Mouse (Mus musculus): Measurements from ENCODE around the gene Nf1. TPM values are rescaled to one million over a fixed set of nuclear protein-coding genes. Genes with fewer than 3 reads are reported as not detected.

Gene Nf1
- polyA plus RNA-seq, 1 experiment from 2014 or later, result 10.4 TPM

- WGBS, result 79% methylated on average over 3 of the region's 3 CpGs
- Histone ChIP-seq H3K27me3 (ENCODE audit: control insufficient read depth, insufficient read depth, low read length) (no peaks in the 10 kb centered on the region), H3K4me2 (no peak overlapping the region), H3K9me3 (ENCODE audit: control insufficient read depth, low read length) (no peaks in the 10 kb centered on the region), H3K4me1 (ENCODE audit: control insufficient read depth, insufficient read depth, low read length) (peaks cover 59% of the 10 kb centered on the region), H3K4me3 (ENCODE audit: low read depth, low read length) (no peak overlapping the region), H3K36me3 (ENCODE audit: control insufficient read depth, insufficient read depth, low read length) (no peaks in the 10 kb centered on the region), H3K9ac (ENCODE audit: low read length) (no peak overlapping the region), H3K27ac (ENCODE audit: low read depth, low read length) (peak overlapping the region; percentile 5; the same call in 1 of the 2 replicates)
- ATAC-seq (ENCODE audit: low FRiP score) (no peak), DNase-seq (ENCODE audit: low spot score, missing footprints) (no peak)
Observed at GRCm38 (mm10) chr11:79614880-79615279, 275.4 kb downstream of the Nf1 start.

- Histone ChIP-seq H3K27me3 (ENCODE audit: control insufficient read depth, insufficient read depth, low read length) (no peaks in the 10 kb centered on the region), H3K4me3 (ENCODE audit: low read depth, low read length) (no peak overlapping the region), H3K9me3 (ENCODE audit: control insufficient read depth, low read length) (no peaks in the 10 kb centered on the region), H3K4me1 (ENCODE audit: control insufficient read depth, insufficient read depth, low read length) (peaks cover 49% of the 10 kb centered on the region), H3K4me2 (no peak overlapping the region), H3K9ac (ENCODE audit: low read length) (0 out of 2 replicates have a peak overlapping the region, but pooled peaks have one; percentile 9), H3K27ac (ENCODE audit: low read depth, low read length) (peak overlapping the region; percentile 2; the same call in 1 of the 2 replicates), H3K36me3 (ENCODE audit: control insufficient read depth, insufficient read depth, low read length) (no peaks in the 10 kb centered on the region)
- WGBS, result 64% methylated on average over 5 of the region's 5 CpGs
- DNase-seq (ENCODE audit: low spot score, missing footprints) (no peak), ATAC-seq (ENCODE audit: low FRiP score) (no peak)
Observed at GRCm38 (mm10) chr11:79615871-79616270, 276.4 kb downstream of the Nf1 start.

GRCm38 (mm10) chr11:79617991-79618390 lies 278.5 kb downstream of the Nf1 start:
- 91% methylated on average over 8 of the region's 8 CpGs for WGBS
- H3K27ac ChIP-seq (ENCODE audit: low read depth, low read length), result no peak overlapping the region
- no peak for DNase-seq (ENCODE audit: low spot score, missing footprints)

GRCm38 (mm10) chr11:79623029-79623428 lies 283.5 kb downstream of the Nf1 start:
- Histone ChIP-seq H3K9me3 (ENCODE audit: control insufficient read depth, low read length) (no peaks in the 10 kb centered on the region), H3K27me3 (ENCODE audit: control insufficient read depth, insufficient read depth, low read length) (no peaks in the 10 kb centered on the region), H3K4me2 (no peak overlapping the region), H3K4me1 (ENCODE audit: control insufficient read depth, insufficient read depth, low read length) (no peaks in the 10 kb centered on the region), H3K36me3 (ENCODE audit: control insufficient read depth, insufficient read depth, low read length) (no peaks in the 10 kb centered on the region), H3K27ac (ENCODE audit: low read depth, low read length) (no peak overlapping the region), H3K4me3 (ENCODE audit: low read depth, low read length) (no peak overlapping the region), H3K9ac (ENCODE audit: low read length) (no peak overlapping the region)
- WGBS, result 85% methylated on average over 5 of the region's 5 CpGs
- DNase-seq (ENCODE audit: low spot score, missing footprints), result no peak
- no peak for ATAC-seq (ENCODE audit: low FRiP score)

More at GRCm38 (mm10) chr11:79617991-79618390, 278.5 kb downstream of the Nf1 start:
- H3K4me1 ChIP-seq (ENCODE audit: control insufficient read depth, insufficient read depth, low read length), result peaks cover 29% of the 10 kb centered on the region
- no peak overlapping the region for H3K9ac ChIP-seq (ENCODE audit: low read length)
- ATAC-seq (ENCODE audit: low FRiP score), result no peak
- no peaks in the 10 kb centered on the region for H3K36me3 ChIP-seq (ENCODE audit: control insufficient read depth, insufficient read depth, low read length)
- no peak overlapping the region for H3K4me3 ChIP-seq (ENCODE audit: low read depth, low read length)
- no peak overlapping the region for H3K4me2 ChIP-seq
- no peaks in the 10 kb centered on the region for H3K9me3 ChIP-seq (ENCODE audit: control insufficient read depth, low read length)
- no peaks in the 10 kb centered on the region for H3K27me3 ChIP-seq (ENCODE audit: control insufficient read depth, insufficient read depth, low read length)

GRCm38 (mm10) chr11:79624801-79625302 lies 285.4 kb downstream of the Nf1 start:
- Histone ChIP-seq H3K27ac (ENCODE audit: low read depth, low read length) (no peak overlapping the region), H3K36me3 (ENCODE audit: control insufficient read depth, insufficient read depth, low read length) (no peaks in the 10 kb centered on the region), H3K9ac (ENCODE audit: low read length) (no peak overlapping the region), H3K4me1 (ENCODE audit: control insufficient read depth, insufficient read depth, low read length) (no peaks in the 10 kb centered on the region), H3K9me3 (ENCODE audit: control insufficient read depth, low read length) (no peaks in the 10 kb centered on the region), H3K27me3 (ENCODE audit: control insufficient read depth, insufficient read depth, low read length) (no peaks in the 10 kb centered on the region), H3K4me2 (no peak overlapping the region), H3K4me3 (ENCODE audit: low read depth, low read length) (no peak overlapping the region)
- DNase-seq (ENCODE audit: low spot score, missing footprints) (peak; percentile 90), ATAC-seq (ENCODE audit: low FRiP score) (peak; percentile 57; the same call in 1 of the 2 replicates)
- WGBS, result 15% methylated on average over 4 of the region's 4 CpGs

- no peaks in the 10 kb centered on the region for H3K36me3 ChIP-seq (ENCODE audit: control insufficient read depth, insufficient read depth, low read length)
- no peaks in the 10 kb centered on the region for H3K27me3 ChIP-seq (ENCODE audit: control insufficient read depth, insufficient read depth, low read length)
- H3K9me3 ChIP-seq (ENCODE audit: control insufficient read depth, low read length), result no peaks in the 10 kb centered on the region
- no peak overlapping the region for H3K4me2 ChIP-seq
- no peak for ATAC-seq (ENCODE audit: low FRiP score)
- no peak overlapping the region for H3K27ac ChIP-seq (ENCODE audit: low read depth, low read length)
- no peak for DNase-seq (ENCODE audit: low spot score, missing footprints)
- 73% methylated on average over 3 of the region's 3 CpGs for WGBS
- H3K9ac ChIP-seq (ENCODE audit: low read length), result no peak overlapping the region
- H3K4me1 ChIP-seq (ENCODE audit: control insufficient read depth, insufficient read depth, low read length), result peaks cover 4% of the 10 kb centered on the region; the same call in 1 of the 2 replicates
- H3K4me3 ChIP-seq (ENCODE audit: low read depth, low read length), result no peak overlapping the region
Observed at GRCm38 (mm10) chr11:79628716-79629115, 289.2 kb downstream of the Nf1 start.

GRCm38 (mm10) chr11:79629752-79630374 lies 290.4 kb downstream of the Nf1 start:
- Histone ChIP-seq H3K4me2 (no peak overlapping the region), H3K36me3 (ENCODE audit: control insufficient read depth, insufficient read depth, low read length) (no peaks in the 10 kb centered on the region), H3K27ac (ENCODE audit: low read depth, low read length) (no peak overlapping the region), H3K4me1 (ENCODE audit: control insufficient read depth, insufficient read depth, low read length) (peaks cover 6% of the 10 kb centered on the region), H3K9ac (ENCODE audit: low read length) (no peak overlapping the region), H3K4me3 (ENCODE audit: low read depth, low read length) (no peak overlapping the region), H3K9me3 (ENCODE audit: control insufficient read depth, low read length) (no peaks in the 10 kb centered on the region), H3K27me3 (ENCODE audit: control insufficient read depth, insufficient read depth, low read length) (no peaks in the 10 kb centered on the region)
- ATAC-seq (ENCODE audit: low FRiP score) (no peak), DNase-seq (ENCODE audit: low spot score, missing footprints) (no peak)
- 71% methylated on average over 7 of the region's 7 CpGs for WGBS

GRCm38 (mm10) chr11:79630521-79630920 lies 291.0 kb downstream of the Nf1 start:
- DNase-seq (ENCODE audit: low spot score, missing footprints), result no peak
- Histone ChIP-seq H3K36me3 (ENCODE audit: control insufficient read depth, insufficient read depth, low read length) (no peaks in the 10 kb centered on the region), H3K27me3 (ENCODE audit: control insufficient read depth, insufficient read depth, low read length) (no peaks in the 10 kb centered on the region), H3K9me3 (ENCODE audit: control insufficient read depth, low read length) (no peaks in the 10 kb centered on the region), H3K4me1 (ENCODE audit: control insufficient read depth, insufficient read depth, low read length) (peaks cover 7% of the 10 kb centered on the region), H3K4me2 (no peak overlapping the region), H3K4me3 (ENCODE audit: low read depth, low read length) (no peak overlapping the region), H3K9ac (ENCODE audit: low read length) (no peak overlapping the region), H3K27ac (ENCODE audit: low read depth, low read length) (no peak overlapping the region)
- WGBS, result 34% methylated on average over 6 of the region's 6 CpGs
- ATAC-seq (ENCODE audit: low FRiP score), result no peak
